Mouse (Mus musculus): ENCODE results near the gene Kcnt2. TPM values are rescaled to one million over a fixed set of nuclear protein-coding genes. Genes with fewer than 3 reads are reported as not detected.
A peak's percentile ranks its signal among the peaks of the same experiment; 100 is the strongest.

Kcnt2 gene
- polyA plus RNA-seq, 1 experiment from 2014 or later = 2.5 TPM

DNA sequence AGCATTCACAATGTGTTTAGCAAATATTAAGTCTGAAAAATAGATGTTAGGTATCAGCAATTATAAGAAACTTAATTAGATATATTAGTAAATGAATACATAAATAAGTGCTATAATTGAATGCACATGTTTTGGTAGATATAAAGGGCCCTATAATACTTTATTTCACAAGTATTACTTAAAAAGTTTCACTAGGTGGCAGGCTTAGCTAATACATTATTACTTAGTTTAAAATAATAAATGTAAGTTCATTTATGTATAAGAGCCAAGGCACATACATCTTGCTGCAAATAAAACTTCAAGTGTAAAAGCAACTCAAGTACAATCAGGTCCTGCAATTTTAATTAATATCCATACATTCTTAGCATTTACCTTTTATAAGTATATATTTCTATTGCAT is 302.8 kb downstream of the Kcnt2 start:
- Histone ChIP-seq H3K4me1 (replicated peaks) (no peaks in the 10 kb centered on the region), H3K27ac (no peak overlapping the region), H3K4me3 (replicated peaks) (no peak overlapping the region), H3K4me2 (replicated peaks) (no peak overlapping the region), H3K36me3 (no peaks in the 10 kb centered on the region), H3K27me3 (replicated peaks) (no peaks in the 10 kb centered on the region), H3K9ac (no peak overlapping the region), H3K9me3 (no peaks in the 10 kb centered on the region)
- no peak for ATAC-seq

DNA sequence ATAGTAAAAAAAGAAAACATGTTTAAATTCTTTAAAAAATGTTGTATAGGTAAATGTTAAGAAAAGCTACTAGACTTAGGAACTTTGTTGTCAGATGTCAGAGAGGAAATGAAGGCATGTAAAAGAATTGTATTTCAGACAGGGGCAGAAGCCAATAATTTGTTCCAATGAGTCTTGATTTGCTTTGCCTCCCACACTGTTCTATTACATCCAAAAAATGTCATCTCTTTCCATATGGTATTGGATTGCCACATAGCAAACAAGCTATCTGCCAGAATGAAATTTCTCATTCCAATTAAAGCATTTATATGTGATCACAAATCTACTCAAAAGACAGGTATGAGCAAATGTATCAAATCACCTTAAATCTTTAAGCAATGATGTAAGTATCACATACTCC is 314.8 kb downstream of the Kcnt2 start:
- H3K9ac ChIP-seq = no peak overlapping the region
- H3K4me3 ChIP-seq (replicated peaks) = no peak overlapping the region
- ATAC-seq = no peak
- no peaks in the 10 kb centered on the region for H3K4me1 ChIP-seq (replicated peaks)
- H3K36me3 ChIP-seq = no peaks in the 10 kb centered on the region
- no peak overlapping the region for H3K4me2 ChIP-seq (replicated peaks)
- H3K9me3 ChIP-seq = no peaks in the 10 kb centered on the region
- no peaks in the 10 kb centered on the region for H3K27me3 ChIP-seq (replicated peaks)
- no peak overlapping the region for H3K27ac ChIP-seq

DNA sequence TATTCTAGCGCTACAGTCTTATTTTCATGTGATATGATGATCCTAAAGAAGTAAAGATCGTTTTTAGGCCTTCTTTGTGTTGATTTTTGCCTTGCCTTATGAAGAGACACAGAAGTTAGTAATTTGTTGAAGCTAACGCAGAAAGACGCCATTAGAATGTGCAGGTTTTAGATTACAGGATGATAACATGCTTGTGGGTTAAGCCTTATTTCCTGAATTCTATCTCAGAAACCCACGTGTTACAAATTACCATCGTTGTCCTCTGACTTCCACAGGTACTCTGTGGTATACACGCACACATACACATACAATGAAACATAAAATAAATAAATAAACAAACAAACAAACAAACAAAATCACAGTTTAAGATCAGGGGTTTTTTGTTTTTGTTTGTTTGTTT is 326.2 kb downstream of the Kcnt2 start:
- Histone ChIP-seq H3K9me3 (no peaks in the 10 kb centered on the region), H3K27me3 (replicated peaks) (no peaks in the 10 kb centered on the region), H3K27ac (no peak overlapping the region), H3K4me2 (replicated peaks) (no peak overlapping the region), H3K9ac (no peak overlapping the region), H3K4me1 (replicated peaks) (no peaks in the 10 kb centered on the region), H3K4me3 (replicated peaks) (no peak overlapping the region), H3K36me3 (no peaks in the 10 kb centered on the region)
- 81% methylated on average over 7 of the region's 7 CpGs for WGBS
- ATAC-seq = no peak

DNA sequence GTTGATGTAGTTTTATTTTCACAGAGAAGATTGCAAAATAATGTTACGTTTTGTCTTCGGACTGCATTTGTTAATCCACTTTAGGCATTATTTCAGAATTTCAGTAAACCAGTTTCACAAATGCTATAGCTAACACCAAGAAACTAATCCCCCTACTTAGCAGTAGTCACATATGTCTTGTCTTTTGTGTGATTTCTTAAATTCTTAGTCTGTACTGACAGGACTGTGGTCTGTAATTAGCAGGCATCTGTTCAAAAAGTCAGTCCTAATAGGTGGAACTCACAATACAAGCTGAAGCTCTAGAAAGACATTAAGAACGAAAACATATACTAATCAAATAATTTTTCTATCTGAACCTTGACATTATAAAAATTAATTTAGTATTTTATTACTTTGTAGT is 332.6 kb downstream of the Kcnt2 start:
- Histone ChIP-seq H3K9me3 (no peaks in the 10 kb centered on the region), H3K4me2 (replicated peaks) (no peak overlapping the region), H3K4me3 (replicated peaks) (no peak overlapping the region), H3K27ac (no peak overlapping the region), H3K4me1 (replicated peaks) (no peaks in the 10 kb centered on the region), H3K27me3 (replicated peaks) (no peaks in the 10 kb centered on the region), H3K9ac (no peak overlapping the region), H3K36me3 (no peaks in the 10 kb centered on the region)
- no peak for ATAC-seq
- 90% methylated on average over 3 of the region's 3 CpGs for WGBS

DNA sequence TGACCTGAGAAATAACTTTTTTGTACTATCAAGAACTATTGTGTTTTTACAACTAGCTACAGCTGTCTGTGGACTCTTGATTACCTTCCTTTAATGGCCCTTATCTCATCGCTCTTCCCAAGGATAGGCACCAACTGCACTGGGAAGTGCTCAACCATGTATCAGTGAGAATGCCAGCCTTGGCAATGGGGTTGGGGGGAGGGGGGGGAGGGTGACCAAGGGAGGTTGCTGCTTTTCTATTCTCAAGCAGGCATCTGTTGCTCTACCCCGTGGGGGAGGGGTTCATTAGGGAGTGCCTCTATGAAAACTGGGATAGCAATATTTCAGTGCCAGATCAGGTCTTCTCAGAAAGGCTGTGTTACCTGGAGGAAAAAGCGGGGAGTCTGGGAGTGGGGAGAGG is 342.3 kb downstream of the Kcnt2 start:
- no peaks in the 10 kb centered on the region for H3K27me3 ChIP-seq (replicated peaks)
- H3K4me2 ChIP-seq (replicated peaks) = no peak overlapping the region
- no peaks in the 10 kb centered on the region for H3K9me3 ChIP-seq
- 73% methylated on average over 3 of the region's 3 CpGs for WGBS
- no peaks in the 10 kb centered on the region for H3K36me3 ChIP-seq
- H3K4me3 ChIP-seq (replicated peaks) = no peak overlapping the region
- no peak for ATAC-seq
- H3K9ac ChIP-seq = no peak overlapping the region
- H3K4me1 ChIP-seq (replicated peaks) = no peaks in the 10 kb centered on the region
- H3K27ac ChIP-seq = no peak overlapping the region

DNA sequence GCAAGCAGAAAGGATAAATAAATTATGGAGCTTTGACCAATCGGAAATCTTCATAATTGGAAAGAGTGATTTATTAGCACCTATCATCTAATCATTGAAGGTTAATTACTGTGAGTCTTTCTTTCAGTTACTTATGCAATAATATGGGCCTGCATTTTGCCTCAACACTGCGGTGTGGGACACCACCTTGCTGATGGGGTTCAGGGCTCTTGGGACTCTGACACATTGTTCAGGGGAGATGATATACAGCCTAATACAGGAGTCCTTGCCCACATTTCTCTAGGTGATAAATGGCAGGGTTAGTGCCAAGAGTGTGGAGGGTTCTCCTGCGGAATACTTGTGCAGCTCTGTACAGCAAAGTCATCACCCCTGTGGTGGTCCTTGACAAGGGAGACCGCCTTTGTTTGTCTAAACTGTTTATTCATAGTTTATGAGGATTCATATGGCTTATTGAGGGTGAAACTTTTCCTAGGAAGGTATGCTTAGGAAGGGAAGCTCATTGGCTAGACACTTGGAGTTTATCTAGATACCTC is 362.9 kb downstream of the Kcnt2 start:
- no peaks in the 10 kb centered on the region for H3K9me3 ChIP-seq
- no peaks in the 10 kb centered on the region for H3K36me3 ChIP-seq
- no peak overlapping the region for H3K4me2 ChIP-seq (replicated peaks)
- no peaks in the 10 kb centered on the region for H3K4me1 ChIP-seq (replicated peaks)
- no peak for ATAC-seq
- no peak overlapping the region for H3K9ac ChIP-seq
- H3K27ac ChIP-seq = no peak overlapping the region
- H3K27me3 ChIP-seq (replicated peaks) = no peaks in the 10 kb centered on the region
- H3K4me3 ChIP-seq (replicated peaks) = no peak overlapping the region
- 78% methylated on average over 4 of the region's 4 CpGs for WGBS

DNA sequence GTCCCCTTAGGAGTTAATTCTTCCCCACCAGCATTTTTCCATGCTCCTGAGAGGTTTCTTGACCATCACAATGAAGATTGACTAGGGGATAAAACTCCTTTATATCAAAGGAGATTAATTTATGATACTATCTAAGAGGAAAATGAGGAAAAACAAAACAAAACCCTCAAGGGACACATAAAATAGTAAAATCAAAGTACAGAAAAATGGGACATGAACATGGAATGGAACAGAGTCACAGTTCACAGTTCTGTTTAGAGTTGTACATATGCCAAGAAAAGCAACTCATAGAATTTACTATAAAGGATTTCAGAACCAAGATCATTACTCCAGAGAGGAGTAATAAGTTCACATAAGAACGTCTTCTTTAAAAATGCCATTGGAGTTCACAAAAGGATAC is 367.1 kb downstream of the Kcnt2 start:
- Histone ChIP-seq H3K4me2 (replicated peaks) (no peak overlapping the region), H3K4me1 (replicated peaks) (no peaks in the 10 kb centered on the region), H3K36me3 (no peaks in the 10 kb centered on the region), H3K4me3 (replicated peaks) (no peak overlapping the region), H3K9me3 (no peaks in the 10 kb centered on the region), H3K9ac (no peak overlapping the region), H3K27me3 (replicated peaks) (no peaks in the 10 kb centered on the region), H3K27ac (no peak overlapping the region)
- no peak for ATAC-seq
- WGBS = 67% methylated on average over 1 of the region's 1 CpGs

DNA sequence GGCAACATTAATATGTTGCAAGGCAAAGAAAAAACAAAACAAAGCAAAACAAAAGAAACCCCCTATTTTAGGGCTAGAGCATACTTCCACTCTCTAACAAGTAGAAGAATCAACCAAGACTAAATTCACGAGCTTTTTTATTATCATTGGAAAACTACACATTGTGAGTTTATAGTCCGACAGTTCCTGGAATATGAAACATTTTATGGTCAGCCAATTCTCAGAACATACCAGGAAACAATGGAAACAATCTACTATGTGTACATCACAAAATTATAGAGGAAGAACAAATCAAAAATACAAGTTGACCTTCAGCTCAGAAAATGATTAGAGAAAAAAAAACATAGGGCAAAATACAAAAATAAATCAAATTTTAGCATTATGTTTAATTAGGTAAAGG is 368.9 kb downstream of the Kcnt2 start:
- Histone ChIP-seq H3K36me3 (no peaks in the 10 kb centered on the region), H3K27ac (no peak overlapping the region), H3K4me1 (replicated peaks) (no peaks in the 10 kb centered on the region), H3K4me2 (replicated peaks) (no peak overlapping the region), H3K4me3 (replicated peaks) (no peak overlapping the region), H3K9me3 (no peaks in the 10 kb centered on the region), H3K27me3 (replicated peaks) (no peaks in the 10 kb centered on the region), H3K9ac (no peak overlapping the region)
- no peak for ATAC-seq
- 80% methylated on average over 2 of the region's 2 CpGs for WGBS

DNA sequence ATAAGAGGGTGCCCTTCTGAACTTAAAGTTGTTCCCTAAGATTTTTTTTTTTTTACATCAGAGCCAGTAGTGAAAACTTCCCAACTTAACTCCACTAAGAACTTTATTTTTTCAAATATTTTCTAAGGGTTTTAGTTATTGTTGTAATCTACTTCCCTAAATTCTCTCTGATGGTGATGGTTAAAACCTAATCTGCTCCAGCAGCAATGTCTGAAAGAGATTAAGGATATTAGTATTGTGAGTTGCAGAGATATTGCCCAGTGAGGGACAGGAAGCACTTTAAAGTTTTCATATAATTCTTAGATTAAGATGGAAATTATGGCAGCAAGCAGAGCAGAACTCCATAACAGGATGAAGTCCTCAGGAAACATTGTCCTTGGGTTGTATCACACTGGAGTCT is 372.2 kb downstream of the Kcnt2 start:
- Histone ChIP-seq H3K9me3 (no peaks in the 10 kb centered on the region), H3K4me3 (replicated peaks) (no peak overlapping the region), H3K27me3 (replicated peaks) (no peaks in the 10 kb centered on the region), H3K4me1 (replicated peaks) (no peaks in the 10 kb centered on the region), H3K4me2 (replicated peaks) (no peak overlapping the region), H3K36me3 (no peaks in the 10 kb centered on the region), H3K27ac (no peak overlapping the region), H3K9ac (no peak overlapping the region)
- ATAC-seq = no peak

DNA sequence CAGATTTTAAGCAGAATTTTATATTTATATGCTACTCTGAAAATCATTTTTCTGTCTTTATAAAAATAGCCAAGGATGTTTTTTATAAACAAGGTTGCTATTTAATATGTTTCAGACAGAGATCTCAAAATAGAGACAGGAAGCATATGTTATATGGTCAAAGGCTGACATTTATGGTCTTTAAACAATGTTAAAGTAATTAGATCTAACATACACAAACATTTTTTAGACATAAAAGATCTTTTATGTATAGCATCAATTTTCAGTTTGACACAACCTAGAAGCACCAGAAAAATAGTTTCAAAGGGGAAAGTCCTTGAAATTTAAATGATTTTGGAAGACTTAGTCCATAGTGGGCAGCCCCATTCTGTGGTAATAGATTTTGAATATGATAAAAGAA is 379.0 kb downstream of the Kcnt2 start:
- no peak overlapping the region for H3K9ac ChIP-seq
- H3K9me3 ChIP-seq = no peaks in the 10 kb centered on the region
- no peaks in the 10 kb centered on the region for H3K36me3 ChIP-seq
- H3K4me2 ChIP-seq (replicated peaks) = no peak overlapping the region
- no peaks in the 10 kb centered on the region for H3K4me1 ChIP-seq (replicated peaks)
- no peaks in the 10 kb centered on the region for H3K27me3 ChIP-seq (replicated peaks)
- ATAC-seq = no peak
- H3K4me3 ChIP-seq (replicated peaks) = no peak overlapping the region
- no peak overlapping the region for H3K27ac ChIP-seq

DNA sequence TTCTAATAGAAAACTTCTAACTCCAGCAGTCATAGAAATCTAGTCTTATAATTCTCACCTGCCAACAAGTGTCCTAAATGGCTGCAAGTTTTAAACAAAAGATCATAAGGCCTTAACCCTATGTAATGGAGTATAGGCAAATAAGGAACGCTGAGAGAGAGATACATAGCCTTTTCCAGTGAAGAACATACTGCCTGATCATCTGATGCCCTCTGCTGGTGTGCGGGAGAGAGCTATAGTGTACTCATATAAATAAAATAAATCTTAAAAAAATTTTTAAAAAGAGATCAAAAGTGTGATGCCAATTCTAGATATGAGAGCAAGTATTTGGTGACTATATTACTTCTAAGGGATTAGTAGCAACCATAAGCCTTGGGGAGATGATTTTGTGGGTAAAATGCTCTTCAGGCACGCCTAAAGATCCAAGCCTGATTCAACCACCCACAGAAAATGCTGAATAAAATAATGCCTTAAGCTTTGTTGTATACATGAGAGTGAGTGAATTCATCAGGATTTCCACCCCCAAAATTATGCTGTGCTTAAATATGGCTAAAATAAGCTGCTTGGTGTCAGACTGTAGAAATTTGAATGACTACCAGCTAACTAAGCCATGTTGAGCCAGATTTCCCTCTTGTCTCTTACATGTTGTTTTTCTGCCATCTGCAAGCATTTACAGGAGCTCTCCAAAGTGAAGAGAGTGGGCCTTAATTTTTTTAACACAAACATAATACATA is 413.8 kb downstream of the Kcnt2 start:
- H3K9me3 ChIP-seq = no peaks in the 10 kb centered on the region
- no peaks in the 10 kb centered on the region for H3K27me3 ChIP-seq (replicated peaks)
- H3K4me2 ChIP-seq (replicated peaks) = no peak overlapping the region
- H3K36me3 ChIP-seq = no peaks in the 10 kb centered on the region
- no peaks in the 10 kb centered on the region for H3K4me1 ChIP-seq (replicated peaks)
- H3K27ac ChIP-seq = no peak overlapping the region
- no peak overlapping the region for H3K9ac ChIP-seq
- 54% methylated on average over 3 of the region's 3 CpGs for WGBS
- no peak overlapping the region for H3K4me3 ChIP-seq (replicated peaks)
- no peak for ATAC-seq

DNA sequence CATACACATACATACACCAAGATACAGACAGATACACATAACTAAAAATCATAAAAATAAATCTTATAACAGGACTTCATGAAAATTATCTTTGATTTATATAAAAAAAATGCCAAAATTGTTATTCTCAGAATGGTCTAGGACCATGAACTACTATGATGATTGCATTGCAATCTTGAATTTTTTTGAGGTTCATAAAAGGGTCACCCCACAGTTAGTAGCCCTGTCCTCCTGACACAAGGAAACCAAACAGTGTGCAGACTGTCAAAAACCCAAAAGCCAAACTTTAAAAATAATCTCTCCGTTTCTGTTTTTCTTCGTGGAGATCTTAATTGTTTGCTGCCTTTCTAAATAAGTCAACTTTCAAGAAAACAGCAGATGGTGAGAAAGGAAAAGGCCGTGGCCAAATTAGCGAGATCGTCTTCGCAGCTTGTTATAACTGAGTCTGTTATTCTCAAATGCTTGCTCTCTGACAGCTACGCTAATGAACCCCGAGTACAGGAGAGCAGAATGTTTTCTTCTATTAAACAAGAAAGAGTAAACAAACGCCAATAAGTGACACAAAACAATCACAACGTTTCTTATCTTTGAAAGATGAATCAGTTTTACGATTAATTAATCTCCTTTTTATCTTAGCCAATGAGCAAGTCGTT is 414.9 kb downstream of the Kcnt2 start:
- no peak overlapping the region for H3K4me3 ChIP-seq (replicated peaks)
- no peak for ATAC-seq
- no peaks in the 10 kb centered on the region for H3K9me3 ChIP-seq
- no peaks in the 10 kb centered on the region for H3K4me1 ChIP-seq (replicated peaks)
- no peaks in the 10 kb centered on the region for H3K27me3 ChIP-seq (replicated peaks)
- no peaks in the 10 kb centered on the region for H3K36me3 ChIP-seq
- no peak overlapping the region for H3K9ac ChIP-seq
- H3K4me2 ChIP-seq (replicated peaks) = peak overlapping the region; percentile 29; the same call in 1 of the 2 replicates
- no peak overlapping the region for H3K27ac ChIP-seq
- 36% methylated on average over 12 of the region's 12 CpGs for WGBS

DNA sequence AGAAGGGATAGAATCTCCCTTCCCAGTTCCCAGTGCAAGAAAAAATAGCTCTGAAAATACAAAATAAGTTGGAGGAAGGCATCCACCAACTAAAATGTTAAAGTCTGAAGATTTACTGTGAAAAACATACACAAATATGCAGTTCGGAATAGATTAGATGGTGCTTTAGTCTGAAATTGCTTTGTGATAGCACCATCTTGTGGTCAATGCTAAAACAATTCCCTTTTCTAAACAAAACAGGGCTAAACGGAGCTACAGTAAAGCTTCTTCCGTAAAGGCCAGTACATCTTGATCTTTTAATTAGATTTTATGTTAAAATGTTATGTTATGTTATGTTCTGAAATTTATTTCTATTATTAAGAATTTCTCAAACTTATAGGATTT is 415.4 kb downstream of the Kcnt2 start:
- no peaks in the 10 kb centered on the region for H3K36me3 ChIP-seq
- no peaks in the 10 kb centered on the region for H3K27me3 ChIP-seq (replicated peaks)
- no peak overlapping the region for H3K27ac ChIP-seq
- 15% methylated on average over 3 of the region's 3 CpGs for WGBS
- H3K4me3 ChIP-seq (replicated peaks) = no peak overlapping the region
- ATAC-seq = peak; percentile 71; the same call in 1 of the 2 replicates
- H3K4me1 ChIP-seq (replicated peaks) = no peaks in the 10 kb centered on the region
- H3K9ac ChIP-seq = no peak overlapping the region
- no peaks in the 10 kb centered on the region for H3K9me3 ChIP-seq
- peak overlapping the region; percentile 29; the same call in 1 of the 2 replicates for H3K4me2 ChIP-seq (replicated peaks)
